Mouse (Mus musculus) hindbrain, embryonic 11.5 days (tissue): Measurements from ENCODE around the gene St8sia2. TPM values are rescaled to one million over a fixed set of nuclear protein-coding genes. Genes with fewer than 3 reads are reported as not detected.

ENCODE experiments used
- ATAC-seq: fragments of 200-750 bp; cut with Nextera tagmentation; 2 replicates; pipeline ENCODE4 v1.8.0; 2017; ENCODE audit warnings: mild to moderate bottlenecking, moderate TSS enrichment, moderate library complexity; ENCODE audit not compliant: low FRiP score
- DNase-seq: peaks from one replicate; pipeline ENCODE4 v3.0.0-alpha.2; 2015; ENCODE audit warnings: low spot score
- H3K27ac ChIP-seq: fragments of 300-500 bp; sonication (generic); 2 replicates; pipeline ENCODE4 v1.5.1; 2014; ENCODE audit warnings: mild to moderate bottlenecking, low read depth, low read length
- H3K27me3 ChIP-seq: fragments of 300-500 bp; sonication (generic); 2 replicates; pipeline ENCODE4 v1.6.1; 2014; ENCODE audit warnings: mild to moderate bottlenecking, low read length, moderate library complexity, mixed read lengths; ENCODE audit not compliant: control insufficient read depth, insufficient read depth
- H3K36me3 ChIP-seq: fragments of 300-500 bp; sonication (generic); 2 replicates; pipeline ENCODE4 v1.6.1; 2014; ENCODE audit warnings: mild to moderate bottlenecking, low read length, moderate library complexity, mixed read lengths; ENCODE audit not compliant: control insufficient read depth, insufficient read depth
- H3K4me1 ChIP-seq: fragments of 300-500 bp; sonication (generic); replicated peaks from 2 replicates; pipeline ENCODE4 v1.6.1; 2014; ENCODE audit warnings: low read length, mixed read lengths; ENCODE audit not compliant: control insufficient read depth, insufficient read depth
- H3K4me2 ChIP-seq: fragments of 300-500 bp; sonication (generic); replicated peaks from 2 replicates; pipeline ENCODE4 v1.6.1; 2014; ENCODE audit warnings: mild to moderate bottlenecking, low read depth, low read length
- H3K4me3 ChIP-seq: fragments of 300-500 bp; sonication (generic); 2 replicates; pipeline ENCODE4 v1.5.1; 2014; ENCODE audit warnings: low read depth, low read length
- H3K9ac ChIP-seq: fragments of 300-500 bp; sonication (generic); 2 replicates; pipeline ENCODE4 v1.6.1; 2014; ENCODE audit warnings: low read depth, low read length
- H3K9me3 ChIP-seq: fragments of 300-500 bp; sonication (generic); 2 replicates; pipeline ENCODE4 v1.6.1; 2016; ENCODE audit warnings: low read length; ENCODE audit not compliant: control insufficient read depth
- WGBS: fragments of 180-500 bp; shearing (Covaris S2); extraction: QIAGEN DNeasy Blood & Tissue Kit; methylation state at CpG from one replicate; pipeline ENCODE4 v1.1.7; 2014; 5-methylcytosine and 5-hydroxymethylcytosine counted together
- polyA plus RNA-seq: library from polyadenylated mRNA; unstranded; fragments of >200 nt; fragmentation: Nextera tagmentation; extraction: Ambion mirVana; gene quantifications from 2 replicates; pipeline ENCODE4 v1.2.1, GENCODE M21; 2014

St8sia2 gene
- polyA plus RNA-seq, 1 experiment from 2014 or later: 53.3 TPM

DNA sequence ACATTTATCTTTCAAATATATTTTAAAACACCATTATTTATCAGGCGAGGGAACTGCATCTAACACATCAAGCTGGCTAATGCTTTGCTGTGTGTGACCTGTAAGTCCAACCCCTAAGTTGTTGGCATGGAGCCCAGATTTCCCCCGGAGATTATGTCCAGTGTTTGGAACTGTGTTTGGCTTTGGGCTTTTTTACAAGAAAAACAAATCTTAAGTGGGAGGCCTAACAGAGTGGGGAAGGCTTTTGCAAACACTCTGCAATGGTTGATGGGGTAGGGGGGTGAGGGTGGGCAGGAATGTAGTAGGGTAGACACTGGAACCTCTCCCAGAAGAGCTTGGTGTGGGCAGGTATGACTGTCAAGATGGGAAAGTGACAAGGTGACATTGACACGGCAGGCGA, 71.8 kb downstream of the St8sia2 start:
- Histone ChIP-seq H3K27ac (no peak overlapping the region), H3K27me3 (no peaks in the 10 kb centered on the region), H3K4me1 (0 out of 2 replicates have a peak, but pooled peaks cover 3% of the 10 kb centered on the region), H3K36me3 (peaks cover 10% of the 10 kb centered on the region), H3K4me2 (no peak overlapping the region), H3K9me3 (no peaks in the 10 kb centered on the region), H3K4me3 (no peak overlapping the region), H3K9ac (no peak overlapping the region)
- ATAC-seq (no peak), DNase-seq (peak; percentile 40)
- WGBS: 76% methylated on average over 4 of the region's 4 CpGs

GRCm38 (mm10) chr7:73939236-73939635, 74.3 kb downstream of the St8sia2 start:
- Histone ChIP-seq H3K4me1 (0 out of 2 replicates have a peak, but pooled peaks cover 3% of the 10 kb centered on the region), H3K36me3 (peaks cover 8% of the 10 kb centered on the region), H3K9me3 (no peaks in the 10 kb centered on the region), H3K4me2 (no peak overlapping the region), H3K4me3 (no peak overlapping the region), H3K27me3 (no peaks in the 10 kb centered on the region), H3K9ac (no peak overlapping the region), H3K27ac (no peak overlapping the region)
- ATAC-seq (no peak), DNase-seq (no peak)
- WGBS: 95% methylated on average over 8 of the region's 8 CpGs

DNA sequence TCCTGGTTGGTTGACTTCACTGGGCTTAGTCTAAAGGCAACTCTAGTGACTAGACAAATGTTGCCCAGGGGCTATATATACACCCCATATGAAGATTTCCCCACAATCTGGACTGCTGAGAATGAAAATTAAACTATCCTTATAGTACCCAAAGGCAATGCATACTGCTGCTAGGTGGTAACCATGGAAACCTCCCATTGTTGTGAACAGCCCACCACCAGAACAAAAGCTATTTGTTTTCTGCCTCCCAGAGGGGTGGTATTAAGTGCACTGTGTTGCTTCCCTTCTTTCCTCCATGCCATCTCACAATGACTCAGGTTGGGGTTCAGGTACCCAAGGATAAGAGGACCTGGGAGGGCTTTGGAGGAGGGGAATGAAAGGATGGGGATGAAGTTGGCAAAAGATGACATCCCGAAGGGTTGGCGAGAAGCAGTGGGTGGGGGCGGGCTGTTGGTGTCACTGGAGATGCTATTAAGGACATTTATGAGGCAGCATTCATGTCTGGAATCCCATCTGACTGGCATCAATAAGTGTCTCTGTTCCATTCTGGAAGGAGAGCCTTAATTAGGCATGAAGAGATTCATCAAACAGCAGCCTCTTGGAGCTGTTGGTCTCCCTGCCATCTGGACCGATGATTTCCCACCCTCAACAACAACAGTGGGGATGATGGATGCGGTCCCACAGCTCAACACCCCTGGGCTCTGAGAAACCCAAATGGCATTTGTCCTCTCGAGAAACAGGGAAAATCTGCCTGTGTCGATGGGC, 75.3 kb downstream of the St8sia2 start:
- DNase-seq (peak; percentile 41), ATAC-seq (peak; percentile 81)
- Histone ChIP-seq H3K27me3 (no peaks in the 10 kb centered on the region), H3K36me3 (peaks cover 7% of the 10 kb centered on the region; the same call in 1 of the 2 replicates), H3K4me3 (no peak overlapping the region), H3K4me2 (no peak overlapping the region), H3K27ac (peak overlapping the region; percentile 7; the same call in 1 of the 2 replicates), H3K9me3 (no peaks in the 10 kb centered on the region), H3K9ac (no peak overlapping the region), H3K4me1 (0 out of 2 replicates have a peak, but pooled peaks cover 3% of the 10 kb centered on the region)
- WGBS: 57% methylated on average over 7 of the region's 7 CpGs

- Histone ChIP-seq H3K36me3 (no peaks in the 10 kb centered on the region), H3K27me3 (no peaks in the 10 kb centered on the region), H3K27ac (no peak overlapping the region), H3K4me1 (0 out of 2 replicates have a peak, but pooled peaks cover 3% of the 10 kb centered on the region), H3K4me2 (no peak overlapping the region), H3K9me3 (no peaks in the 10 kb centered on the region), H3K9ac (no peak overlapping the region), H3K4me3 (no peak overlapping the region)
- DNase-seq (no peak), ATAC-seq (no peak)
- 50% methylated on average over 3 of the region's 3 CpGs for WGBS
Observed at GRCm38 (mm10) chr7:73936119-73936518, 77.4 kb downstream of the St8sia2 start.

- H3K4me1 ChIP-seq: 0 out of 2 replicates have a peak, but pooled peaks cover 1% of the 10 kb centered on the region
- no peak overlapping the region for H3K9ac ChIP-seq
- H3K27ac ChIP-seq: no peak overlapping the region
- ATAC-seq (no peak), DNase-seq (no peak)
- H3K27me3 ChIP-seq: no peaks in the 10 kb centered on the region
- no peak overlapping the region for H3K4me3 ChIP-seq
- no peaks in the 10 kb centered on the region for H3K9me3 ChIP-seq
- WGBS: 73% methylated on average over 2 of the region's 2 CpGs
- no peaks in the 10 kb centered on the region for H3K36me3 ChIP-seq
- no peak overlapping the region for H3K4me2 ChIP-seq
Observed at GRCm38 (mm10) chr7:73935703-73936102, 77.8 kb downstream of the St8sia2 start.

GRCm38 (mm10) chr7:73933036-73933435, 80.5 kb downstream of the St8sia2 start:
- WGBS: 80% methylated on average over 3 of the region's 3 CpGs
- no peaks in the 10 kb centered on the region for H3K27me3 ChIP-seq
- DNase-seq: no peak

GRCm38 (mm10) chr7:73920921-73921485, 92.5 kb downstream of the St8sia2 start:
- H3K36me3 ChIP-seq: no peaks in the 10 kb centered on the region
- H3K27me3 ChIP-seq: no peaks in the 10 kb centered on the region
- DNase-seq (no peak), ATAC-seq (peak; percentile 75)
- H3K4me1 ChIP-seq: peaks cover 7% of the 10 kb centered on the region; the same call in 1 of the 2 replicates
- no peak overlapping the region for H3K9ac ChIP-seq
- WGBS: 49% methylated on average over 16 of the region's 16 CpGs
- no peak overlapping the region for H3K4me2 ChIP-seq
- H3K4me3 ChIP-seq: no peak overlapping the region
- no peak overlapping the region; the same call in 1 of the 2 replicates for H3K27ac ChIP-seq
- H3K9me3 ChIP-seq: no peaks in the 10 kb centered on the region

More at GRCm38 (mm10) chr7:73933036-73933435, 80.5 kb downstream of the St8sia2 start:
- Histone ChIP-seq H3K4me3 (no peak overlapping the region), H3K27ac (no peak overlapping the region), H3K4me1 (no peaks in the 10 kb centered on the region), H3K9me3 (no peaks in the 10 kb centered on the region), H3K9ac (no peak overlapping the region), H3K4me2 (no peak overlapping the region), H3K36me3 (no peaks in the 10 kb centered on the region)
- no peak for ATAC-seq

DNA sequence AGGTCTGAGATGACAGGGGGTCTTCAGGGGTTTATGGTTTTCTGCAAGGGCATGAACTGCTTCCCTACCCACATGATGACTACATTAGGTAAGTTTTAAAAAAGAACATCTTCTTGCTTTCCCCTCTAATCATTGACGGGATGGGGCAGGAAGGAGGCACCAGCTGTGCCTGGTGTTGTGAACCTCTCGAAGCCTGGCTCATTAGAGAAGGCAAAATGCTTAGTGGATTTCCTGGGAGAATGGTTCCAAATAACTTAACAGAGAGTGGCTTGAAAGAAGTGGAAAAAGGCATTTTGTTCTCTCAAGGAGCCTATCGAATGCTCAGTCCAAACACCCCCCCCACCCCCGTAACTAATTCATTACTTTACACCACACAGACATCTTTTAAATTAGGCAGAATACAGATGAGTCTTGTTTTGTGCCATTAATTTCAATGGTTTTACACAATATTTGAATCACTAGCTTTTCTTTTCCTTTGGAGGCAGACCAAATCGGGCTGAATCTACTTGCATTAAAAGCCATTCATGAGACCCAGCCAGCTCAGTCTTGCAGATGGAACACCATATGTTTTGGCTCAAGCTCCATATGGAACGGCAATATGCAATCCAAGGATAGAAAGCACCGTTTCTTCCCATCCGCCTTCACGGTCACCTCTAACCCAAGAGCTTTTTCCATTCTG, 95.7 kb downstream of the St8sia2 start:
- Histone ChIP-seq H3K4me1 (peaks cover 7% of the 10 kb centered on the region; the same call in 1 of the 2 replicates), H3K36me3 (no peaks in the 10 kb centered on the region), H3K9ac (no peak overlapping the region), H3K4me3 (no peak overlapping the region), H3K4me2 (no peak overlapping the region), H3K9me3 (no peaks in the 10 kb centered on the region), H3K27ac (0 out of 2 replicates have a peak overlapping the region, but pooled peaks have one; percentile 31), H3K27me3 (no peaks in the 10 kb centered on the region)
- DNase-seq (no peak), ATAC-seq (peak; percentile 67)
- WGBS: 51% methylated on average over 9 of the region's 9 CpGs
